Mouse (Mus musculus) MEL (cell line): ENCODE measurements around the gene Ly6g6d. TPM values are rescaled to one million over a fixed set of nuclear protein-coding genes. Genes with fewer than 3 reads are reported as not detected.

Experiments used
- DNase-seq: peaks from one replicate; pipeline ENCODE4 v3.0.0; 2011; ENCODE audit warnings: low read depth, low spot score
- H3K27ac ChIP-seq: 2 replicates; pipeline ENCODE4 v1.5.1; 2012; ENCODE audit warnings: low read depth, mild to moderate bottlenecking, control low read depth, low read length, moderate library complexity; ENCODE audit not compliant: control insufficient read depth
- H3K27me3 ChIP-seq, 2 experiments: fragments of 150-350 bp in 1 of 2; sonication (generic) in 1 of 2; 2 replicates each; pipeline ENCODE4 v1.6.1; 2012; ENCODE audit warnings: low read length in 2 of 2, mild to moderate bottlenecking in 2 of 2, improper control_type of control experiment in 1 of 2, moderate library complexity in 1 of 2; ENCODE audit not compliant: insufficient read depth in 2 of 2, control insufficient read depth in 1 of 2
- H3K36me3 ChIP-seq, 2 experiments: 2 replicates each; pipeline ENCODE4 v1.6.1; 2012 to 2014; ENCODE audit warnings: low read length in 2 of 2, improper control_type of control experiment in 1 of 2, inconsistent platforms in 1 of 2, mild to moderate bottlenecking in 1 of 2; ENCODE audit not compliant: insufficient read depth in 2 of 2, control insufficient read depth in 1 of 2
- H3K4me1 ChIP-seq, 2 experiments: fragments of 150-350 bp in 1 of 2; sonication (generic) in 1 of 2; 2 replicates each; pipeline ENCODE4 v1.6.1; 2012; ENCODE audit warnings: low read length in 2 of 2, improper control_type of control experiment in 1 of 2, mild to moderate bottlenecking in 1 of 2; ENCODE audit not compliant: insufficient read depth in 2 of 2, control insufficient read depth in 1 of 2
- H3K4me3 ChIP-seq, 2 experiments: fragments of 150-350 bp in 1 of 2; sonication (generic) in 1 of 2; 2 replicates each; pipeline ENCODE4 v1.5.1; 2012; ENCODE audit warnings: low read depth in 2 of 2, low read length in 2 of 2, mild to moderate bottlenecking in 2 of 2, moderate library complexity in 2 of 2, control low read depth in 1 of 2, improper control_type of control experiment in 1 of 2; ENCODE audit not compliant: control insufficient read depth in 1 of 2, insufficient read depth in 1 of 2
- H3K79me2 ChIP-seq: 2 replicates; pipeline ENCODE4 v1.6.1; 2012; ENCODE audit warnings: mild to moderate bottlenecking, low read length, moderate library complexity; ENCODE audit not compliant: control insufficient read depth, poor library complexity, insufficient read depth
- H3K9ac ChIP-seq: 2 replicates; pipeline ENCODE4 v1.6.1; 2012; ENCODE audit warnings: low read depth, mild to moderate bottlenecking, control low read depth, low read length, moderate library complexity; ENCODE audit not compliant: control insufficient read depth, poor library complexity, severe bottlenecking
- H3K9me3 ChIP-seq: fragments of 150-350 bp; sonication (generic); replicated peaks from 2 replicates; pipeline ENCODE4 v1.6.1; 2012; ENCODE audit warnings: mild to moderate bottlenecking, low read length, improper control_type of control experiment, moderate library complexity; ENCODE audit not compliant: insufficient read depth
- BHLHE40 ChIP-seq: IDR thresholded peaks from 2 replicates; pipeline ENCODE4 v1.6.1; 2012; ENCODE audit warnings: low read depth, mild to moderate bottlenecking, inconsistent platforms, low read length, improper control_type of control experiment, borderline replicate concordance
- CHD2 ChIP-seq: IDR thresholded peaks from 2 replicates; pipeline ENCODE4 v1.6.1; 2011; ENCODE audit warnings: low read length, improper control_type of control experiment
- EP300 ChIP-seq, 2 experiments: IDR thresholded peaks; 2 replicates each; pipeline ENCODE4 v1.6.1; 2011; ENCODE audit warnings: improper control_type of control experiment in 2 of 2, low read length in 2 of 2, low read depth in 1 of 2, mild to moderate bottlenecking in 1 of 2
- ETS1 ChIP-seq: IDR thresholded peaks from 2 replicates; pipeline ENCODE4 v1.6.1; 2012; ENCODE audit warnings: low read depth, mild to moderate bottlenecking, inconsistent platforms, low read length, improper control_type of control experiment, moderate library complexity
- GATA1 ChIP-seq: IDR thresholded peaks from 2 replicates; pipeline ENCODE4 v1.6.1; 2011; ENCODE audit warnings: low read depth, low read length, improper control_type of control experiment
- MAFK ChIP-seq: IDR thresholded peaks from 2 replicates; pipeline ENCODE4 v1.6.1; 2011; ENCODE audit warnings: low read depth, mild to moderate bottlenecking, low read length, improper control_type of control experiment, borderline replicate concordance
- MAX ChIP-seq: IDR thresholded peaks from 2 replicates; pipeline ENCODE4 v1.6.1; 2011; ENCODE audit warnings: low read length, improper control_type of control experiment
- MAZ ChIP-seq: IDR thresholded peaks from 2 replicates; pipeline ENCODE4 v1.6.1; 2012; ENCODE audit warnings: low read depth, mild to moderate bottlenecking, inconsistent platforms, low read length, improper control_type of control experiment
- MEF2A ChIP-seq: IDR thresholded peaks from 2 replicates; pipeline ENCODE4 v1.6.1; 2014; ENCODE audit warnings: low read depth, mild to moderate bottlenecking, inconsistent platforms, low read length, improper control_type of control experiment; ENCODE audit not compliant: poor library complexity, insufficient replicate concordance, severe bottlenecking; ENCODE audit errors: extremely low read depth
- MXI1 ChIP-seq: IDR thresholded peaks from 2 replicates; pipeline ENCODE4 v1.6.1; 2011; ENCODE audit warnings: mild to moderate bottlenecking, low read depth, low read length, improper control_type of control experiment
- MYB ChIP-seq: IDR thresholded peaks from 2 replicates; pipeline ENCODE4 v1.6.1; 2011; ENCODE audit warnings: mild to moderate bottlenecking, low read depth, low read length, improper control_type of control experiment
- NELFE ChIP-seq: IDR thresholded peaks from 2 replicates; pipeline ENCODE4 v1.6.1; 2011; ENCODE audit warnings: low read depth, low read length, improper control_type of control experiment
- POLR2A ChIP-seq, 2 experiments: IDR thresholded peaks; 2 replicates each; pipeline ENCODE4 v1.6.1; 2011 to 2012; ENCODE audit warnings: low read length in 2 of 2, mild to moderate bottlenecking in 2 of 2, control low read depth in 1 of 2, improper control_type of control experiment in 1 of 2, low read depth in 1 of 2, moderate library complexity in 1 of 2; ENCODE audit not compliant: control insufficient read depth in 1 of 2, insufficient read depth in 1 of 2, poor library complexity in 1 of 2
- POLR2AphosphoS2 ChIP-seq: IDR thresholded peaks from 2 replicates; pipeline ENCODE4 v1.6.1; 2011; ENCODE audit warnings: low read length, improper control_type of control experiment
- POLR2AphosphoS5 ChIP-seq: IDR thresholded peaks from 2 replicates; pipeline ENCODE4 v1.6.1; 2012; ENCODE audit warnings: low read depth, borderline replicate concordance, mild to moderate bottlenecking, inconsistent platforms, low read length, moderate library complexity, mixed read lengths
- RAD21 ChIP-seq: IDR thresholded peaks from 2 replicates; pipeline ENCODE4 v1.6.1; 2011; ENCODE audit warnings: mild to moderate bottlenecking, low read depth, low read length, improper control_type of control experiment
- SIN3A ChIP-seq: IDR thresholded peaks from 2 replicates; pipeline ENCODE4 v1.6.1; 2012; ENCODE audit warnings: low read length, improper control_type of control experiment, inconsistent platforms
- TAL1 ChIP-seq: IDR thresholded peaks from 2 replicates; pipeline ENCODE4 v1.6.1; 2012; ENCODE audit warnings: mild to moderate bottlenecking, inconsistent platforms, low read length, moderate library complexity, mixed read lengths
- TCF12 ChIP-seq: IDR thresholded peaks from 2 replicates; pipeline ENCODE4 v1.6.1; 2014; ENCODE audit warnings: low read depth, mild to moderate bottlenecking, inconsistent platforms, low read length, improper control_type of control experiment, moderate library complexity
- ZC3H11A ChIP-seq: IDR thresholded peaks from 2 replicates; pipeline ENCODE4 v1.6.1; 2012; ENCODE audit warnings: low read depth, mild to moderate bottlenecking, inconsistent platforms, low read length, improper control_type of control experiment
- ZNF384 ChIP-seq: IDR thresholded peaks from 2 replicates; pipeline ENCODE4 v1.6.1; 2012; ENCODE audit warnings: low read depth, mild to moderate bottlenecking, inconsistent platforms, low read length, improper control_type of control experiment
- polyA plus RNA-seq, 2 experiments: library from polyadenylated mRNA; stranded (reverse) in 1 of 2; unstranded in 1 of 2; fragments of >175 nt in 1 of 2; fragments of >200 nt in 1 of 2; gene quantifications; 2 replicates each; pipeline versions ENCODE4 v1.2.1 to v1.2.4; 2012; ENCODE audit warnings: low replicate concordance in 2 of 2, low read depth in 1 of 2; ENCODE audit not compliant: insufficient read length in 2 of 2, insufficient read depth in 1 of 2, missing spikeins in 1 of 2
- total RNA-seq: library from RNA; depleted of rRNA; stranded (reverse); fragments of 300-350 nt; gene quantifications from 2 replicates; pipeline ENCODE4 v1.2.3, GENCODE M21; 2012

Ly6g6d gene
- total and polyA plus RNA-seq, 3 experiments: 4.4 to 5.5 TPM; not detected in 1

- H3K36me3 ChIP-seq: peaks cover 0 to 31% of the 10 kb centered on the region in 2 experiments
- H3K4me1 ChIP-seq: peaks cover 22 to 36% of the 10 kb centered on the region in 2 experiments
- H3K9ac ChIP-seq: peak overlapping the region; percentile 64; the same call in 1 of the 2 replicates
Observed at GRCm38 (mm10) chr17:35102299-35102698, 24.4 kb upstream of the Ly6g6d start.

GRCm38 (mm10) chr17:35101161-35101560 is 23.3 kb upstream of the Ly6g6d start:
- Histone ChIP-seq H3K9me3 (no peaks in the 10 kb centered on the region), H3K9ac (no peak overlapping the region), H3K4me3 (no peak overlapping the region), H3K27ac (no peak overlapping the region), H3K36me3 (peaks cover 0 to 31% of the 10 kb centered on the region in 2 experiments), H3K27me3 (no peaks in the 10 kb centered on the region), H3K4me1 (peaks cover 22 to 36% of the 10 kb centered on the region in 2 experiments), H3K79me2 (no peaks in the 10 kb centered on the region)
- TF ChIP-seq RAD21 (no peak), POLR2AphosphoS5 (no peak), POLR2AphosphoS2 (no peak), SIN3A (no peak)
- DNase-seq: no peak

More at GRCm38 (mm10) chr17:35102299-35102698, 24.4 kb upstream of the Ly6g6d start:
- Histone ChIP-seq H3K27me3 (no peaks in the 10 kb centered on the region), H3K9me3 (no peaks in the 10 kb centered on the region), H3K4me3 (no peak overlapping the region), H3K27ac (peak overlapping the region; percentile 96), H3K79me2 (no peaks in the 10 kb centered on the region)
- DNase-seq: no peak
- TF ChIP-seq ETS1 (no peak), CHD2 (no peak), BHLHE40 (no peak), RAD21 (no peak), MAX (no peak), GATA1 (no peak), MAFK (no peak), EP300 (IDR thresholded peaks at IDR 0.05; ENCODE audit: low read depth in 1 of 2, low read length in 2 of 2) (no peak), TCF12 (no peak), MXI1 (no peak), POLR2A (IDR thresholded peaks at IDR 0.05; ENCODE audit: control insufficient read depth in 1 of 2, insufficient read depth in 1 of 2, low read depth in 1 of 2, low read length in 2 of 2, poor library complexity in 1 of 2) (no peak), ZC3H11A (no peak), MEF2A (no peak), MYB (no peak), MAZ (no peak), NELFE (no peak), ZNF384 (no peak), TAL1 (no peak)
